Mouse (Mus musculus) hindbrain, embryonic 14.5 days (tissue): ENCODE data around the gene Fbxl5. TPM values are rescaled to one million over a fixed set of nuclear protein-coding genes. Genes with fewer than 3 reads are reported as not detected.

Experiments
- ATAC-seq: fragments of 200-750 bp; cut with Nextera tagmentation; 2 replicates; pipeline ENCODE4 v1.8.0; 2017; ENCODE audit warnings: moderate number of reproducible peaks, mild to moderate bottlenecking, moderate TSS enrichment, moderate library complexity; ENCODE audit not compliant: low FRiP score
- DNase-seq: peaks from one replicate; pipeline ENCODE4 v3.0.0-alpha.2; 2015; ENCODE audit warnings: low spot score
- H3K27ac ChIP-seq: fragments of 300-500 bp; sonication (generic); 2 replicates; pipeline ENCODE4 v1.5.1; 2014; ENCODE audit warnings: mild to moderate bottlenecking, moderate library complexity
- H3K27me3 ChIP-seq: fragments of 300-500 bp; sonication (generic); 2 replicates; pipeline ENCODE4 v1.6.1; 2014; ENCODE audit warnings: mild to moderate bottlenecking, low read length, mixed read lengths; ENCODE audit not compliant: control insufficient read depth, insufficient read depth
- H3K36me3 ChIP-seq: fragments of 300-500 bp; sonication (generic); replicated peaks from 2 replicates; pipeline ENCODE4 v1.6.1; 2014; ENCODE audit not compliant: control insufficient read depth, insufficient read depth
- H3K4me1 ChIP-seq: fragments of 300-500 bp; sonication (generic); replicated peaks from 2 replicates; pipeline ENCODE4 v1.6.1; 2014; ENCODE audit warnings: antibody characterized with exemption, low read length, mixed read lengths; ENCODE audit not compliant: control insufficient read depth, insufficient read depth
- H3K4me2 ChIP-seq: fragments of 300-500 bp; sonication (generic); replicated peaks from 2 replicates; pipeline ENCODE4 v1.6.1; 2014; ENCODE audit warnings: mild to moderate bottlenecking, moderate library complexity
- H3K4me3 ChIP-seq: fragments of 300-500 bp; sonication (generic); replicated peaks from 2 replicates; pipeline ENCODE4 v1.5.1; 2014; ENCODE audit warnings: mild to moderate bottlenecking, low read length
- H3K9ac ChIP-seq: fragments of 300-500 bp; sonication (generic); 2 replicates; pipeline ENCODE4 v1.6.1; 2014
- H3K9me3 ChIP-seq: fragments of 300-500 bp; sonication (generic); 2 replicates; pipeline ENCODE4 v1.6.1; 2016; ENCODE audit warnings: low read length; ENCODE audit not compliant: control insufficient read depth
- WGBS: fragments of 180-500 bp; shearing (Covaris S2); extraction: QIAGEN DNeasy Blood & Tissue Kit; methylation state at CpG from one replicate; pipeline ENCODE4 v1.1.7; 2014; 5-methylcytosine and 5-hydroxymethylcytosine counted together
- polyA plus RNA-seq: library from polyadenylated mRNA; unstranded; fragments of >200 nt; fragmentation: Nextera tagmentation; extraction: Ambion mirVana; gene quantifications from 2 replicates; pipeline ENCODE4 v1.2.1, GENCODE M21; 2014

Fbxl5 gene
- polyA plus RNA-seq, 1 experiment from 2014 or later = 89.6 TPM

DNA sequence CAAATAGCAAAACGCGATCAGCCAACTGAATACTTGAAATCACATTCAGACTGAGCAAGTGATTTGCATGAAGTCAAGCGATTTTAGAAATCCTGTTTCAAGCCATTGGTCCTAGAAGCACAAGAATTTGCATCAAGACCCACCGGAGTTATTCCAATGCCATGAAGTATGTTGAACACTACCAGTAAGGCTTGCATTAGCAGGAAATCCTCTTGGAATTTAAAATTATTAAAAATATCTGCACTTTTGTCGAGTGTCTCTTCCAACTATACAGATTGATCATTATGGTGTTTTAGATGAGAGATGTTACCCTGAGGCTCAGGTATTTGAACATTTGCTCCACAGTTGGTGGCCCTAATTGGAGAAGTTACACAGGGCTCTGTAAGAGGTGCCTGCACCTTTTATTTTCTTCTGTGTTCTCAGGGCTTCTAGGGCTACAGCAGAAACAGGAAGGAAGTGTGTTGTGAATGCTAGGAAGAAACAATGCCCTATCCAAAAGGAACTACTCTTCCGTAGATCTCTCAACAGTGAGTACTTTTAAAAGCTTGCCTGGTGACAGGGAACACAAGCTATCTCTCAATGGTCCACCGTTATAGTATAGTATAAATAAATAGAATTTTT lies 32.5 kb upstream of the Fbxl5 start:
- Histone ChIP-seq H3K27ac (no peak overlapping the region), H3K4me1 (no peaks in the 10 kb centered on the region), H3K36me3 (no peaks in the 10 kb centered on the region), H3K4me3 (no peak overlapping the region), H3K4me2 (no peak overlapping the region), H3K9me3 (no peaks in the 10 kb centered on the region), H3K27me3 (no peaks in the 10 kb centered on the region), H3K9ac (no peak overlapping the region)
- ATAC-seq (no peak), DNase-seq (no peak)
- WGBS = 86% methylated on average over 7 of the region's 7 CpGs

DNA sequence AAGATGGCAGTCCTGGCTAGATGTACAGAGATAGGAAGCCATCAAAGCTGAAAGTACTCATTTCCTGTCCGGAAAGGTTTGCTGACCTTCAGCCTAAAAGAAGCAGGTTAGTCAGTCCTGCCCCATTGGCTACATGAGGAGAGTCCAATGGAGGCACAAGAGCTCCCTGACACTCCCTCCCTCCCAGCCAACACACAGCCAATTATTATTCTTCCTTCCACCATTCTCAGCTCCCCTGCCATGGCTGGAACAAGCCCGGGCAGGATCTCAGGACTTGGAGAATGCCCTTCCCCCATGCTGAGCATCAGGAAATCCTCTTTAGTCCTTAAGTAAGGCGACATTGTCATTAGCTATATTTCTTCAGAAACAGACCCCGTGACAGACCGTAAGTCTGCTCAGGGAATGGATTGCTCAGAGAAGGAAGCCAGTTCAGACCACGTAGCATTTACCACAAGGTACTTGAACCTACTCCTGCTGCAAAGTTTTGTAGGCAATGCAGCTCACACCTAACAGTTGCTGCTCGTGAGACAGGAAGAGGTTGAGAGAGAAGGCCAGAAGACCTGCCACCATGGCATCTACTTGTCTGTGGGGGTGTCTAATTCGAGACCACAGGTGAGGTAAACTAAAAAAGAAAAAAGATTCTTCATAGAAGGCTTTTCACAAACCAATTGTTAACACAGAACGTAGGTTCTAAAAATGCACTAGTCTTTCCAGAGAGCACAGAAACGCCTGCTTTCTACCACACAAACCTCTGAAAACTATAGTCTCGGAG lies 31.8 kb upstream of the Fbxl5 start:
- 84% methylated on average over 11 of the region's 11 CpGs for WGBS
- no peak overlapping the region for H3K27ac ChIP-seq

DNA sequence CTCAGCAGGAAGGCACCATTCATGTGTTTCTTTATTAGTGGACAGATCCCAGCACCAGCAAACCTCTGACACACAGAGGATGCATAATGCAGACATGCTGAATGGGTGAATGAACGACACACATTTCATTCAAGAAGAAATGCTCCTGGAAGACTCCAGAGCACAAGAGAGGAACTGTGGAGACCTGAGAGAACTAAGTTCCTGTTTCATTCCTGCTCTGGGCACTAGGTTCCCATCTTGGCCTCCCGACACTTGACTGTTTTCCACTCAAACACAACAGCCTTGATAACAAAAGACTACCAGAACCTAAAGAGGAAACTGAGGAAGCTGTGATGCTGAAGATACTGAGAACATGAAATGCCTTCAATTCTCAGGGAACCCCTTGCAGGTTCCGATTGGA lies 26.8 kb upstream of the Fbxl5 start:
- Histone ChIP-seq H3K4me2 (no peak overlapping the region), H3K9ac (no peak overlapping the region), H3K4me1 (no peaks in the 10 kb centered on the region), H3K4me3 (no peak overlapping the region), H3K9me3 (no peaks in the 10 kb centered on the region), H3K36me3 (no peaks in the 10 kb centered on the region), H3K27me3 (no peaks in the 10 kb centered on the region), H3K27ac (no peak overlapping the region)
- no peak for DNase-seq
- ATAC-seq = no peak
- WGBS = 90% methylated on average over 3 of the region's 3 CpGs

More for the DNA sequence above, 31.8 kb upstream of the Fbxl5 start:
- Histone ChIP-seq H3K4me3 (no peak overlapping the region), H3K36me3 (no peaks in the 10 kb centered on the region), H3K4me2 (no peak overlapping the region), H3K9me3 (no peaks in the 10 kb centered on the region), H3K27me3 (no peaks in the 10 kb centered on the region), H3K9ac (no peak overlapping the region), H3K4me1 (no peaks in the 10 kb centered on the region)
- ATAC-seq (no peak), DNase-seq (no peak)

DNA sequence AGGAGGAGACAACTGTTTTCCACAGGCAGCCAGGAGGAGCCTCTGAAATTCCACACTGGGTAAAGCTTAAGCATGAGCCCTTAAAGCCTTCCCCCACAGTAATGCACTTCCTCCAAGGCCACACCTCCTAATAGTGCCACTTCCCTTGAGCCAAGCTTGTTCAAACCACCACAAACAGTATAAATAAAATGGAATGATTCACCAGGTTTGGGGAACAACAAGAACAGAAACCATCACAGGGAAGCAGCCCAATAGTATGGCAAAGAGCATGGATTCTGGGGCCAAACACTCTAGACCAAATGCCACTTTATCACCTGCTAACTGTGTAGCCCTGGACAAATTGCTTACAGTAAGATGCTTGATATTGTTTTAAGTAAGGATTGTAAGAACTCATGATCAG lies 26.1 kb upstream of the Fbxl5 start:
- Histone ChIP-seq H3K9ac (no peak overlapping the region), H3K9me3 (no peaks in the 10 kb centered on the region), H3K4me2 (no peak overlapping the region), H3K27ac (no peak overlapping the region), H3K4me1 (no peaks in the 10 kb centered on the region), H3K4me3 (no peak overlapping the region), H3K27me3 (no peaks in the 10 kb centered on the region), H3K36me3 (no peaks in the 10 kb centered on the region)
- ATAC-seq (no peak), DNase-seq (no peak)

DNA sequence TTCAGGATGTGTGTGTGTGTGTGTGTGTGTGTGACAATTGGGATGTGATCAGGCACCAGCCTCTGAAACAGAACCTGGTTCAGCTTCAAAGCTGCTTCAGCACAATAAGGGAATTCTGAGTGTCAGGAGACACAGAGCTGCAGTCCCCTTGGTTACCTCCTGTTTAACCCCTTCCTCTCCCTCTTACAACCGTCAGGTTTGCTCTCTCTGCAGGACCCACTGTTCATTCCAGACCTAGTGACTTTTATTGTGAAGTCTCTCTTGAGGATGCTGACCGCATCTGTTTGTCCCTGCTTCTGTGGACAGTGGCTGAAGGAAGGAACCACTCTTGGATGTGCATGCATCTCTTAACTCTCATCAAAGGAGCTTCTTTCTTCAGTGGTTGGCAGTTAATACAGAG lies 24.8 kb upstream of the Fbxl5 start:
- Histone ChIP-seq H3K27me3 (no peaks in the 10 kb centered on the region), H3K9me3 (no peaks in the 10 kb centered on the region), H3K4me3 (no peak overlapping the region), H3K27ac (no peak overlapping the region), H3K9ac (no peak overlapping the region), H3K4me1 (no peaks in the 10 kb centered on the region), H3K4me2 (no peak overlapping the region), H3K36me3 (no peaks in the 10 kb centered on the region)
- DNase-seq (no peak), ATAC-seq (no peak)
- 13% methylated on average over 2 of the region's 2 CpGs for WGBS

DNA sequence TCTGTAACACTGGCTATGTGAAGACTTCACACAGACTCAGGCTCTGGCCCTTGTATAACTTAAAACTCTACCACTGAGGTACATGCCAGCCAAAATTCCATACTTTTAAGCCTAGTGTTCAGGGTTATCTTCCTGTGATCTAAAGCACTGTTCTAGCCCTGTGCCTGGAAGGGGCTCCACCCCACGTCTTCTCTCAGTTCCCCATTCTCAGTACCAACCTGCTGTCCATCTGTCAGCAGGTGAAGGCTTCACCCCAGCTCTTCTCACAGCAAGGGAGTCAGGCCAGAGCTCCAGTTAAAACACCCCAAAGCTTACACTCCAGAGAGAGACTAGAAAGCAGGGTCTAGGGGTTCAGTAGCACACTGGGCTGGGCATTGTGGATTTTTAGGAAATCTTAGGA lies 24.2 kb upstream of the Fbxl5 start:
- no peaks in the 10 kb centered on the region for H3K4me1 ChIP-seq
- WGBS = 73% methylated on average over 1 of the region's 1 CpGs
- DNase-seq = no peak

DNA sequence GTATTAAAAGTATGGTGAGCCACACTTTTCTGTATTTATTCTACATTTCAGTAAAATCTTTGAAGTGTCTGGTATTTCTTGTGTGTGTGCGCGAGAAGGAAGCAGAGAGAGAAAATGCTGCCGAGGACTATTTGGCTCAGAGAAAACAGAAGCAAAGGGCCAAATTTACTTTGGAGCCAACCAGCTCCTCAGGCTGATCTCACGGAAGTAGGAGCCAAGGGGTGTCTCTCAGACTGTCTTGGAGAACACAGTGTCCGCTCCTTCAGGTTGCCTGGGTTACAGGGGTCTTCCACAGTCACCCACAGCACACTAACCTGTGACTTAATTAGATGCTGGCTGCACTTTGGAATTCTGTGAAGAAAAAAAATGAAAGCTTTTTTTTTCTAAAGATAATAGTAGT lies 23.6 kb upstream of the Fbxl5 start:
- H3K9me3 ChIP-seq = no peaks in the 10 kb centered on the region
- H3K9ac ChIP-seq = no peak overlapping the region
- H3K4me3 ChIP-seq = no peak overlapping the region
- H3K36me3 ChIP-seq = no peaks in the 10 kb centered on the region
- 85% methylated on average over 5 of the region's 5 CpGs for WGBS
- DNase-seq (no peak), ATAC-seq (no peak)
- H3K4me1 ChIP-seq = no peaks in the 10 kb centered on the region
- H3K27ac ChIP-seq = no peak overlapping the region
- no peak overlapping the region for H3K4me2 ChIP-seq
- no peaks in the 10 kb centered on the region for H3K27me3 ChIP-seq

More for the DNA sequence above, 24.2 kb upstream of the Fbxl5 start:
- no peak for ATAC-seq
- H3K27ac ChIP-seq = no peak overlapping the region
- H3K9me3 ChIP-seq = no peaks in the 10 kb centered on the region
- no peak overlapping the region for H3K4me2 ChIP-seq
- no peak overlapping the region for H3K9ac ChIP-seq
- no peaks in the 10 kb centered on the region for H3K27me3 ChIP-seq
- H3K36me3 ChIP-seq = no peaks in the 10 kb centered on the region
- H3K4me3 ChIP-seq = no peak overlapping the region

DNA sequence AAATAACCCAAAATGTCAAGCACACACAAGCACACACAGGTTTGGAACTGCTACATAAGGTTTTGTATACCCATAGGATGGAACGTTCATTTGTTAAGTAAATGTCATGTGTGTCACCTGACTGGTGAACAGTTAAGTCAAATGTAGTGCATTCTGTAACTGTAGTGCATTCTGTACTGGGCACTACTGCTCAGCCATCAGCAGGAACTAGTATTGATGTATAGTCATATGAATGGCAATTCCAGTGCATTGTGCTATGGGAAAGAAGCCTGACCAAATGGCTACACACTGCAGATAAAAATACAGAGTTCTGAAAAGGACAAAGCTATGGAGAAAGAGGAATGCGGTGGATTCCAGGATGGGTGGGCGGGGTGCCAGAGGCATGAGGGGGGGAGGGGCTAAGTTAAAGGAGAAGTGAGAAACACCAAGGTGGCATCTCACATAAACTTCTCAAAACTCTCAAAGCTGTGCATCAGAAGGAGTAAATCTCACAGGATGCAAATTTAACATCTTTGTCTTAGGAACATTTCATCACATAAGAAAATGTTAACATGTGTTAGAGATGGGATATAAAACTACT lies 21.2 kb upstream of the Fbxl5 start:
- H3K36me3 ChIP-seq = no peaks in the 10 kb centered on the region
- DNase-seq = no peak
- H3K4me1 ChIP-seq = no peaks in the 10 kb centered on the region
- no peak overlapping the region for H3K4me3 ChIP-seq
- H3K27ac ChIP-seq = no peak overlapping the region
- no peak overlapping the region for H3K9ac ChIP-seq
- WGBS = 70% methylated on average over 3 of the region's 3 CpGs
- no peaks in the 10 kb centered on the region for H3K9me3 ChIP-seq
- no peak overlapping the region for H3K4me2 ChIP-seq
- ATAC-seq = no peak
- H3K27me3 ChIP-seq = no peaks in the 10 kb centered on the region

DNA sequence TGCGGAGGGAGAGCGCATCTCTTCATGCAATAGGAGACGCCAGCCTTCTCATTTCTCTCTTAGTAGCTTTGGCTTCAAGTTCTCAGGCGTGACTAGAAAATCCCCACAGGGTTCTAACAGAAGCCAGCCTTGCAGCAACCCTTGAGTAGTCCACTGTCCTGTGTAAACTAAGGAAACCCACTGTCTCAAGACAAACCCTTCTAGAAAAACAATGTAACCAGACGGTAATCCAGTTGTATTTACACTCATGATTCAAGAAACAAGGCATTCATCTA lies 20.5 kb upstream of the Fbxl5 start:
- H3K27ac ChIP-seq = no peak overlapping the region
- no peaks in the 10 kb centered on the region for H3K9me3 ChIP-seq
- DNase-seq (no peak), ATAC-seq (no peak)
- H3K36me3 ChIP-seq = no peaks in the 10 kb centered on the region
- no peak overlapping the region for H3K9ac ChIP-seq
- no peak overlapping the region for H3K4me2 ChIP-seq
- WGBS = 84% methylated on average over 5 of the region's 5 CpGs
- no peak overlapping the region for H3K4me3 ChIP-seq
- no peaks in the 10 kb centered on the region for H3K4me1 ChIP-seq
- H3K27me3 ChIP-seq = no peaks in the 10 kb centered on the region
